Mouse (Mus musculus) erythroblast, embryonic 14.5 days (primary cell): ENCODE data around the gene Cpm. TPM values are rescaled to one million over a fixed set of nuclear protein-coding genes. Genes with fewer than 3 reads are reported as not detected.

Experiments used
- H3K27me3 ChIP-seq: 2 replicates; pipeline ENCODE4 v1.6.1; 2012; ENCODE audit warnings: inconsistent platforms; ENCODE audit not compliant: control insufficient read depth
- H3K36me3 ChIP-seq: 2 replicates; pipeline ENCODE4 v1.6.1; 2012; ENCODE audit warnings: mild to moderate bottlenecking, inconsistent platforms; ENCODE audit not compliant: control insufficient read depth
- H3K4me1 ChIP-seq: 2 replicates; pipeline ENCODE4 v1.6.1; 2012; ENCODE audit warnings: inconsistent platforms; ENCODE audit not compliant: control insufficient read depth
- H3K4me3 ChIP-seq: replicated peaks from 2 replicates; pipeline ENCODE3; 2012; ENCODE audit warnings: moderate library complexity, mild to moderate bottlenecking, inconsistent platforms
- H3K9me3 ChIP-seq: 2 replicates; pipeline ENCODE4 v1.6.1; 2012; ENCODE audit warnings: low read length, inconsistent platforms, mixed read lengths; ENCODE audit not compliant: control insufficient read depth
- GATA1 ChIP-seq: IDR thresholded peaks from 2 replicates; pipeline ENCODE4 v1.6.1; 2012; ENCODE audit warnings: low read length, inconsistent platforms, mixed read lengths
- TAL1 ChIP-seq: IDR thresholded peaks from 3 replicates; pipeline ENCODE4 v1.6.1; 2012; ENCODE audit warnings: low read length, inconsistent platforms, mixed read lengths
- polyA plus RNA-seq: library from polyadenylated mRNA; stranded (reverse); fragments of >175 nt; gene quantifications from 2 replicates; pipeline ENCODE4 v1.2.3, GENCODE M21; 2012

Gene Cpm
- polyA plus RNA-seq, 1 experiment: not detected

- no peaks in the 10 kb centered on the region for H3K9me3 ChIP-seq
- no peaks in the 10 kb centered on the region for H3K36me3 ChIP-seq
- no peak for TF ChIP-seq TAL1
- no peak for TF ChIP-seq GATA1
- H3K4me3 ChIP-seq: no peak overlapping the region
- H3K4me1 ChIP-seq: no peaks in the 10 kb centered on the region
- H3K27me3 ChIP-seq: no peaks in the 10 kb centered on the region
Observed at GRCm38 (mm10) chr10:117662316-117663055, 33.2 kb downstream of the Cpm start.

GRCm38 (mm10) chr10:117663056-117663864 lies 34.0 kb downstream of the Cpm start:
- TF ChIP-seq GATA1 (no peak), TAL1 (no peak)
- Histone ChIP-seq H3K4me3 (no peak overlapping the region), H3K36me3 (no peaks in the 10 kb centered on the region), H3K27me3 (no peaks in the 10 kb centered on the region), H3K9me3 (no peaks in the 10 kb centered on the region), H3K4me1 (no peaks in the 10 kb centered on the region)

- no peaks in the 10 kb centered on the region for H3K36me3 ChIP-seq
- TF ChIP-seq TAL1: no peak
- H3K27me3 ChIP-seq: no peaks in the 10 kb centered on the region
- H3K4me3 ChIP-seq: no peak overlapping the region
- no peaks in the 10 kb centered on the region for H3K9me3 ChIP-seq
- no peaks in the 10 kb centered on the region for H3K4me1 ChIP-seq
Observed at GRCm38 (mm10) chr10:117663865-117664200, 34.5 kb downstream of the Cpm start.

GRCm38 (mm10) chr10:117664208-117664925 lies 35.1 kb downstream of the Cpm start:
- no peaks in the 10 kb centered on the region for H3K36me3 ChIP-seq
- H3K9me3 ChIP-seq: no peaks in the 10 kb centered on the region
- no peaks in the 10 kb centered on the region for H3K4me1 ChIP-seq
- TF ChIP-seq TAL1 (no peak), GATA1 (no peak)
- H3K4me3 ChIP-seq: no peak overlapping the region
- no peaks in the 10 kb centered on the region for H3K27me3 ChIP-seq

GRCm38 (mm10) chr10:117664926-117665209 lies 35.6 kb downstream of the Cpm start:
- Histone ChIP-seq H3K36me3 (no peaks in the 10 kb centered on the region), H3K4me3 (no peak overlapping the region), H3K9me3 (no peaks in the 10 kb centered on the region), H3K27me3 (no peaks in the 10 kb centered on the region), H3K4me1 (no peaks in the 10 kb centered on the region)
- no peak for TF ChIP-seq GATA1
- TF ChIP-seq TAL1: no peak

GRCm38 (mm10) chr10:117665376-117666275 lies 36.3 kb downstream of the Cpm start:
- Histone ChIP-seq H3K4me1 (no peaks in the 10 kb centered on the region), H3K36me3 (no peaks in the 10 kb centered on the region), H3K9me3 (no peaks in the 10 kb centered on the region), H3K4me3 (no peak overlapping the region), H3K27me3 (no peaks in the 10 kb centered on the region)
- no peak for TF ChIP-seq GATA1
- no peak for TF ChIP-seq TAL1

- Histone ChIP-seq H3K27me3 (no peaks in the 10 kb centered on the region), H3K4me3 (no peak overlapping the region), H3K9me3 (no peaks in the 10 kb centered on the region), H3K4me1 (no peaks in the 10 kb centered on the region), H3K36me3 (no peaks in the 10 kb centered on the region)
- TF ChIP-seq GATA1 (no peak), TAL1 (no peak)
Observed at GRCm38 (mm10) chr10:117666361-117666760, 37.1 kb downstream of the Cpm start.

- Histone ChIP-seq H3K27me3 (no peaks in the 10 kb centered on the region), H3K9me3 (no peaks in the 10 kb centered on the region), H3K4me3 (no peak overlapping the region), H3K4me1 (no peaks in the 10 kb centered on the region), H3K36me3 (no peaks in the 10 kb centered on the region)
- TF ChIP-seq GATA1: no peak
- TF ChIP-seq TAL1: no peak
Observed at GRCm38 (mm10) chr10:117666947-117667630, 37.8 kb downstream of the Cpm start.
